Mouse (Mus musculus): ENCODE data around the gene Scn3b.

Scn3b gene

DNA sequence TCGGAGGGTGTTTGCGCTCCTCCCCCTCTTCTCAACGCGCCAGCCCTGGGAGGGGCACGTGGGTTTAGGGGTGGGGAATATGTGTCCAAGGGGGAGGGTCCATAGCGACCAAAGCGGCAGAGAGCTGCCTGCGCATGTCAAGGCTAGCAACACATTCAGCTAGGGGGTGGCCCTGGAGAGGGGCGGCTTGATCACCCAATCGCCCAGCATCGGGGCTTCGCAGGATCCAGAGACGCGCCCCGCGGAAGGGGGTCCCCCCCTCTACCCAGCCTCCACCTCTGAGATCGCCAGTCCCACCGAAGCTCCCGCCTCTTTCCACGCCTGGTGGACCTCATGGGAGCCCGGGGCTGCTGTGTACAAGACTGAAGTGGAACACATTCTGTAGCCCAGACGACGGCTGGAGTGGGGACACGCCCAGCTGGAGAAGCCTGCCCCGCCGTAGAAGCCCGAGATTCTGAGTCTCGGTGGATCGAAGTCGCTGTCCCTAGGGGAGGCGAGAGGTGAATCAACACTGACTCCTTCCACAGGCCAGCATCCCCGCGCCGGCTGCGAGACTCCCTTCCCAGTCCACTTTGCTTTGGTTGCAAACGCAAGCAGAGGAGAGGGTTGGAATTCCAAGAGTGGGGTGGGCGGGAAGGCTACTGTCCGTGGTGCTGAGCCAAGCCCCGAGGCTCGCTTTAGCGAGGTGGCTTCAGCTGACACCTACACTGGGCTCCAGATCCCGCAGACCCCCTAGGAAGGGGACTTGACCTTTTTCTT lies at the start of gene Scn3b:
TSS of gene Scn3b (plus strand) at position 115 of the 759 bp plus-strand sequence.
- DNase-seq (ENCODE audit: low read depth), result no peak

DNA sequence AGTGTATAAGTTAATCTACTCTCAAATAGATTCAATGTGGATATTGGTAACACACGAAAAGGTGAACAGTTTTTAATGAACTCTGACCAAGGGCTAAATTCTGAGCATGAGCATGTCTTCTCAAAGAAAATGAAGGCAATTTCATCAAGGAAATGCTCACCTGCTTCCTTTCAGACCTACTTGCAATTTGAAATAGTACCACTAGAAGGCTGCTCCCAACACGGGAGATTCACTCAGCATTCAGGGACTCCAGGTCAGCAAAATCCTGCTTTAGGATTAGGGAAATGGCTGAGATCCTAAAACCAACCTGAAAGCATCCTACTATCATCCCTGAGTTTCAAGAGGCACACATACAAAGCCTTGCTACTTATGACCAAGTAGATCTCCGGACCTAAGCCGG lies 44.7 kb upstream of the Scn3b start:
- no peak for DNase-seq (ENCODE audit: low read depth)

GRCm38 (mm10) chr9:40227874-40228789 lies 40.9 kb upstream of the Scn3b start:
- peak; percentile 21 for DNase-seq (ENCODE audit: low read depth)

DNA sequence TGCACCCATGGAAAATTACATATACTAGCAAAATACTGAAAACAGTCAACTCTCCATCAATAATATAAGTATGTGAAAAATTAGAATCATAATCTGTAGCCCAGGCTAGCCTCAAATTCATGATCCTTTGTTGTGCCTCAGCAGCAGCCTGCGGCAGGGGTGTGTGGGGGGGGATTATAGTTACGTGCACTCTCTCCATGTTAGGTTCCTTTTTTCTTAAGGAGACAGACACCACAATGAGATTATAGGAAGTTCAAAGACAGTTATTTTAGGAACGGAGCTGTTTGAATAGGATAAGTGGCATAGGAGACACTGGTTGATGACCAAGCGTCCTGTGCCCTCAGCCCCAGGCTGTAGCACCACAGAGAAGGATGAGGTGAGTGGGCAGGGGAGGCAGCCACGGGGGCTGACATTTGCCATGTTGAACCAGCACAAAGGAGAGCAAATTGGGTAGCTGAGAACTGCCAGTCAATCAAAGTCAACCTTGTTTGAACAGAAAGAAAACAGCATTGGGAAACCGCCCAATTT lies 40.1 kb upstream of the Scn3b start:
- DNase-seq (ENCODE audit: low read depth), result no peak

DNA sequence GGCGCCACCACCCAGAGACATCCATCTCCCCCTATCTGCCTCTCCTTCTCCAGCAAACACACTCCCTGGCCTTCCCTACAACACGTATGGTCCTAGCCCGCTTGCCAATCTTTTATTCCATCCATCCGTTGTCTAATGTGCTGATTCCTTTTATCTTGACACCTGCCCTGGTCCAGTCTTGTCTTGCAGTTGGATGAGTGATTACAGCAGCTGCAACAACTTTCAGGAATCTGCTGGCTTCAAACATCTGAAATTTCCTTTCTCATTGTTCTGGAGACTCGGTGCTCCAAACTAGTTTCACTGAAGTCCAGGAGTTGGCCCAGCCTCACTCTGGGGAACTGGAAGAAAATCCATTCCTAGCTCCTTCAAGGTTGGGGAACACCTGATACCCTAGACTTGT lies 39.5 kb upstream of the Scn3b start:
- no peak for DNase-seq (ENCODE audit: low read depth)

DNA sequence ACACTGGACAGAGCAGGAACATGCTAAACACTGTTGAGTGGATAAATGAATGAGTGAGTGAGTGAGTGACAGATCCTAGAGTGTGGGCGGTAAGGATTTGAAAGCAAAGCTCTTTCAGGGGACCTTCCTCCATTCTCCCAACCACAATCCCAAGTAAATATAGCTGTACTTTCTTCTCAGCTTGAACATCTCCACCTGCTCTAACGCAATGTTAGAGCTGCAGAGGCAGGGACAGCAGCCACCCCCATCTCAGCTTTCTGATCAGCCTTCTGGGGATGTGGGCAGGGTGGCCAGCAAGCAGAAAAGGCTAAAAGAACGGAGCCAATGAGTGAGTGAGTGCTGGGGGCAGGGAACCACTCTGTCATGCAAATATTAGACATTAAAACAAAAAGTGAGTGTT lies 38.0 kb upstream of the Scn3b start:
- no peak for DNase-seq (ENCODE audit: low read depth)

DNA sequence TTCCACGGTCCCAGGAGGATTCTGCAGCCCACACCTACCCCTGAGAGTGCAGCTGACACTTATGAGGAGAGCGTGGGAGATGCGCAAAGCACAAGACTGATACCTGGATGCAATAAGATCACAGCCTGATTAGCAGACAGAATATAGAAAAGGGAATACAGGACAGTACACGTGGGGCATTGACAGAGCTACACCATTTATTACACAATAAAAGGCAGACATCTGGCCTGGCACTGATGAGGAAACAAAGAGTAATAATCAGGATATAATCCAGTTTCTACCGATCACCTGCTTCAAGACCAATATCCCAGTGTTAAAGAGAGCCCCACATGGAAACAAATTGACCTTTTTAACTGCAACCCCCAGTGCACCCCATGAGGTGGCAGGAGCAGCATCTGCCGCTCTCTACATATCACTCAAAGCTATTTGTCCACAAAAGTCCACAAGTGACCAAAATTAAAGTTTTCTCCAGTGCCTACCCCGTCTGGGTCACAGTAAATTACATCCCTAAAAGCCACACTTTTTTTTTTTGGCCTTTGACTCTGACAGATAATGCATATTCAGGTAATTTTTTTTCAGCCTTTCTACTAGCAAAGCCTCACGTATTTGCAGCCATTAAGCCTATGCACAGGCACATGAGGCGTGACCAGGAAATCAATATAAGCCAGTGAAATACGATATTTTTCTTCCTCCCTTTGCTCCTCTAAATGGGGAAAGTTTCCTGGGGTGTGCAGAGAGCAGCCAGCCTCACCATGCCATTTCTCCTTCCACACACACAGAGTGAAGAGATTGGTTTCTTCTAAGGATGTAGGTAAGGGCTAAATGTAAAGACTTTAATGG lies 34.6 kb upstream of the Scn3b start:
- no peak for DNase-seq (ENCODE audit: low read depth)

GRCm38 (mm10) chr9:40235220-40235619 lies 33.8 kb upstream of the Scn3b start:
- no peak for DNase-seq (ENCODE audit: low read depth)

GRCm38 (mm10) chr9:40239749-40240148 lies 29.3 kb upstream of the Scn3b start:
- no peak for DNase-seq (ENCODE audit: low read depth)

- DNase-seq (ENCODE audit: low read depth), result no peak
These were observed 28.7 kb upstream of the Scn3b start for GRCm38 (mm10) chr9:40240311-40240710.

DNA sequence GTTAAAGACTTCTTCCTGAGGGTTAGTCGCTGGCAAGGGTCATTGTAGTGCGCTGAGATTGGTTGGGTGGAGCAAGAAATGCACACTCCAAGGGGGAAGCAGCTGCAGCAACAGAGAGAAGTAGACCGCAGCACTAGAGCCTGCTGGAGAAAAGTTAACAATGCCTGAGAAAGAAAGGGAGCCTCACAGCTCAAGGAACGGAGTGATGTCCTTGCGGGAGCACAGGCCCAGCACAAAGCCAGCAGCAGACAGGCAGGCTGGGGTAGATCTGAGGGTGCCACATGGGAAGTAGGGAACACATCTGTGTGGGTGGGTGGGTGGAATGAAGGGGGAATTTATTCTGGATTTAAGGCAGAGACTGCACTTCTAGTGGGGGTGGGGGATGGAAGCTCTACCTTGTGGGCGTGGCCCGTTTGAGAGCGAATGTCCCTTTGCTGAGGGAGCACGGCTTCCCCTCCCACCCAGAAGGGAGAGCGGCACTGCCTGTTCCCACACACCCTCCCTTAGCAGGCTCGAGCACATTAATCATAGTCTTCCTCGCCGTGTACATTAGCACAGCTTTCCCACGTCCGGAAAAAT lies 27.7 kb upstream of the Scn3b start:
- no peak for DNase-seq (ENCODE audit: low read depth)

- no peak for DNase-seq (ENCODE audit: low read depth)
These were observed 26.8 kb upstream of the Scn3b start for GRCm38 (mm10) chr9:40241951-40242888.

GRCm38 (mm10) chr9:40245466-40245865 lies 23.6 kb upstream of the Scn3b start:
- DNase-seq (ENCODE audit: low read depth), result no peak

GRCm38 (mm10) chr9:40245974-40246665 lies 22.9 kb upstream of the Scn3b start:
- DNase-seq (ENCODE audit: low read depth), result no peak

DNA sequence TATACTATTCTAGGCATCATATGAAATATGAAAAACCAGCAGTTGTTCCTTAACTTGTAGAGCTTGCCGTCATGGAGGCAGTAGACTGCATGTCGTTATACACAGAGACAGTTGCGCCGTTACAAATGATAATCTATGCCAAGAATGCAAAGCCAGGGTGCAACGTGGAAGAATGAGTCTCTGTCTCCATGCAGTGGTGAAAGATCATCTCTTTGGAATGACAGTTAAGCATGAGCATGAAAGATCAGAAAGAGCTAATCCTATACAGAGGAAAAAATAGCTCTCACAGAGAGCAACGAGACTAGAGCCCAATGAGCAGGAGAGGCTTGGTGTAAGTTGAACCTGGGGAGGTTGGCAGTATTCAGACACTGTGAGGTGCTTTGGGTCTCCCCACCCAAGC lies 22.3 kb upstream of the Scn3b start:
- DNase-seq (ENCODE audit: low read depth), result no peak

- DNase-seq (ENCODE audit: low read depth), result no peak
These were observed 19.9 kb upstream of the Scn3b start for GRCm38 (mm10) chr9:40249106-40249505.

GRCm38 (mm10) chr9:40252459-40252858 lies 16.6 kb upstream of the Scn3b start:
- DNase-seq (ENCODE audit: low read depth), result no peak

DNA sequence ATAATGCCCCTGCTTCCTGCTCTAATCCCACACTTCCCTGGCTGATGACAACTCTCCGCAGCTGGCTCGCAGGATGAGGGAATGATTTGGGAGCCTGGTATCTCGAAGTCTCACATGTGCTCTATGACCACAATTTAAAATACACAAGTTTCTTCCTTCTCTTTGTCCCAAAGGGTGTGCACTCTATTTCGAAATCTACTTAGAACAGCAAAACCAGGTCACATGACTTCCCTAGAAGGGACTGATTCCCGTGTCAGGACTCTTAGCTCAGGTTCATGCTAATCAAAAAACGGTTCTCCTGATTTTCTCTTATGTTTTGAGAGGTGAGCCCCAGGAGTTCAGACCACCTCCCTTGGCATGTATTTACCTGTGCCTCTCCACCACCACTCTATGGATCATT lies 5.1 kb upstream of the Scn3b start:
- DNase-seq (ENCODE audit: low read depth), result no peak

- no peak for DNase-seq (ENCODE audit: low read depth)
These were observed 823 bp upstream of the Scn3b start for GRCm38 (mm10) chr9:40268040-40268747.
